Mouse (Mus musculus) liver, embryonic 14.5 days (tissue): ENCODE results near the gene Rnf144b. TPM values are rescaled to one million over a fixed set of nuclear protein-coding genes. Genes with fewer than 3 reads are reported as not detected.

ENCODE experiments used
- ATAC-seq: fragments of 200-750 bp; cut with Nextera tagmentation; 2 replicates; pipeline ENCODE4 v1.8.0; 2017; ENCODE audit warnings: moderate number of reproducible peaks, mild to moderate bottlenecking, moderate library complexity; ENCODE audit not compliant: insufficient read depth
- DNase-seq, 3 experiments: peaks; one replicate each; pipeline ENCODE4 v3.0.0-alpha.2; 2012 to 2013; ENCODE audit warnings: low read depth in 3 of 3, low spot score in 3 of 3
- H3K27ac ChIP-seq: fragments of 300-500 bp; sonication (generic); 2 replicates; pipeline ENCODE4 v1.5.1; 2014; ENCODE audit warnings: moderate library complexity, mild to moderate bottlenecking, control low read depth, inconsistent platforms
- H3K27me3 ChIP-seq: fragments of 300-500 bp; sonication (generic); 2 replicates; pipeline ENCODE4 v1.6.1; 2014; ENCODE audit warnings: mild to moderate bottlenecking, low read length, moderate library complexity; ENCODE audit not compliant: control insufficient read depth, insufficient read depth
- H3K36me3 ChIP-seq: fragments of 300-500 bp; sonication (generic); replicated peaks from 2 replicates; pipeline ENCODE4 v1.6.1; 2014; ENCODE audit warnings: low read depth; ENCODE audit not compliant: control insufficient read depth, insufficient read depth
- H3K4me1 ChIP-seq, 2 experiments: fragments of 200-500 bp in 1 of 2; fragments of 300-500 bp in 1 of 2; sonication (generic) in 1 of 2; replicated peaks; 2 replicates each; pipeline ENCODE4 v1.6.1; 2012 to 2014; ENCODE audit warnings: antibody characterized with exemption in 1 of 2, inconsistent platforms in 1 of 2, low read length in 1 of 2; ENCODE audit not compliant: control insufficient read depth in 2 of 2, insufficient read depth in 2 of 2
- H3K4me2 ChIP-seq: fragments of 300-500 bp; sonication (generic); 2 replicates; pipeline ENCODE4 v1.6.1; 2014; ENCODE audit warnings: low read depth, mild to moderate bottlenecking, control low read depth, moderate library complexity
- H3K4me3 ChIP-seq, 2 experiments: fragments of 200-500 bp in 1 of 2; fragments of 300-500 bp in 1 of 2; sonication (generic) in 1 of 2; 2 replicates each; pipeline ENCODE4 v1.5.1; 2012 to 2014; ENCODE audit warnings: low read depth in 2 of 2, low read length in 2 of 2, mild to moderate bottlenecking in 2 of 2, control low read depth in 1 of 2, inconsistent platforms in 1 of 2, moderate library complexity in 1 of 2; ENCODE audit not compliant: insufficient read depth in 1 of 2
- H3K9ac ChIP-seq: fragments of 300-500 bp; sonication (generic); replicated peaks from 2 replicates; pipeline ENCODE4 v1.6.1; 2014; ENCODE audit warnings: mild to moderate bottlenecking, control low read depth, moderate library complexity
- H3K9me3 ChIP-seq: fragments of 300-500 bp; sonication (generic); 2 replicates; pipeline ENCODE4 v1.6.1; 2016; ENCODE audit warnings: low read length, mixed read lengths; ENCODE audit not compliant: control insufficient read depth
- CTCF ChIP-seq: IDR thresholded peaks from 2 replicates; pipeline ENCODE4 v1.5.1; 2016; ENCODE audit warnings: antibody characterized with exemption, low read depth, control low read depth
- EP300 ChIP-seq: IDR thresholded peaks from 2 replicates; pipeline ENCODE4 v1.6.1; 2016; ENCODE audit warnings: antibody characterized with exemption, low read depth
- WGBS: fragments of 180-500 bp; shearing (Covaris S2); extraction: QIAGEN DNeasy Blood & Tissue Kit; methylation state at CpG from one replicate; pipeline ENCODE4 v1.1.7; 2014; ENCODE audit not compliant: insufficient replicate concordance; 5-methylcytosine and 5-hydroxymethylcytosine counted together
- polyA plus RNA-seq, 2 experiments: library from polyadenylated mRNA; depleted of rRNA in 1 of 2; stranded (reverse) in 1 of 2; unstranded in 1 of 2; fragments of >200 nt; fragmentation: Nextera tagmentation in 1 of 2; extraction: Ambion mirVana in 1 of 2; gene quantifications; 2 replicates each; pipeline versions ENCODE4 v1.2.1 to v1.2.3; 2012 to 2014

Rnf144b gene
- polyA plus RNA-seq, 2 experiments = 1.6 to 2.2 TPM

- Histone ChIP-seq H3K9me3 (no peaks in the 10 kb centered on the region), H3K4me2 (no peak overlapping the region), H3K36me3 (no peaks in the 10 kb centered on the region), H3K4me1 (no peaks in the 10 kb centered on the region), H3K27ac (no peak overlapping the region), H3K27me3 (no peaks in the 10 kb centered on the region), H3K4me3 (no peak overlapping the region), H3K9ac (no peak overlapping the region)
- no peak for DNase-seq
- 61% methylated on average over 8 of the region's 8 CpGs for WGBS
- ATAC-seq = no peak
- TF ChIP-seq CTCF = no peak
- TF ChIP-seq EP300 = no peak
Measured at GRCm38 (mm10) chr13:47237376-47237775, 114.9 kb downstream of the Rnf144b start.

GRCm38 (mm10) chr13:47238131-47238530 lies 115.7 kb downstream of the Rnf144b start:
- ATAC-seq (no peak), DNase-seq (no peak)
- Histone ChIP-seq H3K4me1 (no peaks in the 10 kb centered on the region), H3K36me3 (no peaks in the 10 kb centered on the region), H3K27ac (no peak overlapping the region), H3K4me3 (no peak overlapping the region), H3K4me2 (no peak overlapping the region), H3K9me3 (no peaks in the 10 kb centered on the region), H3K9ac (no peak overlapping the region), H3K27me3 (no peaks in the 10 kb centered on the region)
- 80% methylated on average over 17 of the region's 17 CpGs for WGBS
- TF ChIP-seq CTCF (no peak), EP300 (no peak)

- Histone ChIP-seq H3K27me3 (no peaks in the 10 kb centered on the region), H3K9me3 (no peaks in the 10 kb centered on the region), H3K4me1 (peaks cover 0 to 4% of the 10 kb centered on the region in 2 experiments; a peak in 2 of 4 replicates), H3K27ac (no peak overlapping the region), H3K4me3 (no peak overlapping the region), H3K4me2 (no peak overlapping the region), H3K36me3 (no peaks in the 10 kb centered on the region), H3K9ac (no peak overlapping the region)
- no peak for ATAC-seq
- no peak for DNase-seq
- no peak for TF ChIP-seq EP300
- no peak for TF ChIP-seq CTCF
- WGBS = 67% methylated on average over 6 of the region's 6 CpGs
Measured at GRCm38 (mm10) chr13:47243569-47243968, 121.1 kb downstream of the Rnf144b start.

- no peaks in the 10 kb centered on the region for H3K27me3 ChIP-seq
- no peaks in the 10 kb centered on the region for H3K9me3 ChIP-seq
- H3K4me1 ChIP-seq = peaks cover 0 to 7% of the 10 kb centered on the region in 2 experiments; a peak in 2 of 4 replicates
- ATAC-seq (peak; percentile 28; the same call in 1 of the 2 replicates), DNase-seq (peak in 1 of 3 experiments; percentile 19)
- no peak for TF ChIP-seq CTCF
- H3K4me3 ChIP-seq = no peak overlapping the region
- no peak overlapping the region for H3K27ac ChIP-seq
- H3K4me2 ChIP-seq = no peak overlapping the region
- no peaks in the 10 kb centered on the region for H3K36me3 ChIP-seq
- H3K9ac ChIP-seq = no peak overlapping the region
- 33% methylated on average over 11 of the region's 11 CpGs for WGBS
Measured at GRCm38 (mm10) chr13:47244771-47245170, 122.3 kb downstream of the Rnf144b start.

GRCm38 (mm10) chr13:47246459-47246858 lies 124.0 kb downstream of the Rnf144b start:
- H3K9ac ChIP-seq = no peak overlapping the region
- 60% methylated on average over 10 of the region's 10 CpGs for WGBS
- H3K4me3 ChIP-seq = no peak overlapping the region
- ATAC-seq (no peak), DNase-seq (no peak)
- no peaks in the 10 kb centered on the region for H3K27me3 ChIP-seq
- H3K36me3 ChIP-seq = no peaks in the 10 kb centered on the region
- H3K9me3 ChIP-seq = no peaks in the 10 kb centered on the region
- H3K27ac ChIP-seq = no peak overlapping the region
- H3K4me1 ChIP-seq = peaks cover 0 to 16% of the 10 kb centered on the region in 2 experiments; a peak in 2 of 4 replicates
- no peak overlapping the region for H3K4me2 ChIP-seq
- TF ChIP-seq EP300 = no peak
- TF ChIP-seq CTCF = no peak
